Mouse (Mus musculus) liver, postnatal 0 days (tissue): ENCODE measurements around the gene Olfr402.

Experiments
- CTCF ChIP-seq: sonication (generic); IDR thresholded peaks from 2 replicates; pipeline ENCODE4 v1.5.1; 2016; ENCODE audit warnings: antibody characterized with exemption, low read depth
- EP300 ChIP-seq: IDR thresholded peaks from 2 replicates; pipeline ENCODE4 v1.6.1; 2016; ENCODE audit warnings: antibody characterized with exemption, low read depth, mild to moderate bottlenecking

GRCm38 (mm10) chr11:74113412-74113811, 39.9 kb upstream of the Olfr402 start, which contains the start of gene Olfr401:
- TF ChIP-seq CTCF (no peak), EP300 (no peak)
